Mouse (Mus musculus): ENCODE results near the gene Ankrd52. TPM values are rescaled to one million over a fixed set of nuclear protein-coding genes. Genes with fewer than 3 reads are reported as not detected.
"Not testable (repeated sequence)": the region's sequence is repeated elsewhere in the genome, so short reads cannot be mapped to it uniquely, and the experiment has no call there.

Ankrd52 gene
- 66.7 and 66.9 TPM in 2 replicates for total RNA-seq (2021)
- long read RNA-seq, experiment 1, partial matches to known transcripts = 0 of 7 reads
- long read RNA-seq, experiment 1, other reads (novel, unspliced or antisense) = 7 of 7 reads
- long read RNA-seq, experiment 2, partial matches to known transcripts = 0 of 5 reads
- long read RNA-seq, experiment 2, other reads (novel, unspliced or antisense) = 4 of 5 reads

GRCm38 (mm10) chr10:128376455-128377211, at the start of gene Ankrd52:
Gene Ankrd52, plus strand, starts transcription at chr10:128377115.
- DNase-seq = peak; percentile 94

GRCm38 (mm10) chr10:128327610-128328009, 49.3 kb upstream of the Ankrd52 start:
- DNase-seq = no peak

- not testable (repeated sequence) for DNase-seq
These were observed 44.3 kb upstream of the Ankrd52 start for GRCm38 (mm10) chr10:128332358-128333249.

GRCm38 (mm10) chr10:128335582-128335981, 41.3 kb upstream of the Ankrd52 start:
- peak; percentile 87 for DNase-seq

- DNase-seq = no peak
These were observed 40.7 kb upstream of the Ankrd52 start for GRCm38 (mm10) chr10:128336195-128336594.

DNA sequence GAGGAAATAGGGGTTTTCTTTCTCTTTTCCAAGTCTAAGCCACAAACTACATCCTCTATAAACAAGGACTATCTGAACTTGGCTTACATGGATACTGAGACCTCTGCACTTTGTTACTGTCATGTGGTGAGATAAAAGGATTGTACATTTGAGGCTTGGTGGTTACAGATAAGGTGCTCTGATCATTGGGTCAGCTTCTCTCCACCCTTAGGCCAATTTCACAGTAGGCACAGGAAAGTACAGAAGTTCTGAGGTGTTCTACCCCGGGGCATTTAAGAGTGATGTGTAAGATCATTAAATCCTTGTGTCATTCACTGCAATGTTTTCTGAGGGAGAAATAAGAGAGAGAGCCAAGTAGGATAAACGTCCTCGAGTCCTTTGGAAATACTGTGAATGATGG, 40.3 kb upstream of the Ankrd52 start:
- DNase-seq = no peak

- peak; percentile 99 for DNase-seq
These were observed 39.4 kb upstream of the Ankrd52 start, which contains the start of gene Cs for GRCm38 (mm10) chr10:128337306-128338181. Gene Cs, plus strand, starts transcription at chr10:128337734.

DNA sequence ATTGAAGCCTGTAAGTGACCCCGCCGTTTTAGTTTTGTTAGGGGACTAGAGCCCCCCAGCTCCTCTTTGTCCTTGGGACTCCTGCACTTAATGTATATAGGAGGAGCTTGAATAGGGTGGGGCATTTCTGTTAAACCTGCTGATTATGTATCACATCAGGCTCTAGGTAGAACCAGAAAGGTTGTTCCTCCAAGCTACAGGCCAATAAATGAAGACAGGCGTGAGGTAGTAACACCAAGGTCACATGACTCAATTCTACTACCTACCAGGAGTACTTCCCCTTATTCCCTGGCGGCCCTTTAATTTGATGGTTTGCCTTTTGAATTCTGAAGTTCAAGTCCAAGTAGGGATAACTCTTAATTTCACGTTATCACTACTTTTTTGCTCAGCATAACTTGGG, 38.5 kb upstream of the Ankrd52 start:
- DNase-seq = no peak

DNA sequence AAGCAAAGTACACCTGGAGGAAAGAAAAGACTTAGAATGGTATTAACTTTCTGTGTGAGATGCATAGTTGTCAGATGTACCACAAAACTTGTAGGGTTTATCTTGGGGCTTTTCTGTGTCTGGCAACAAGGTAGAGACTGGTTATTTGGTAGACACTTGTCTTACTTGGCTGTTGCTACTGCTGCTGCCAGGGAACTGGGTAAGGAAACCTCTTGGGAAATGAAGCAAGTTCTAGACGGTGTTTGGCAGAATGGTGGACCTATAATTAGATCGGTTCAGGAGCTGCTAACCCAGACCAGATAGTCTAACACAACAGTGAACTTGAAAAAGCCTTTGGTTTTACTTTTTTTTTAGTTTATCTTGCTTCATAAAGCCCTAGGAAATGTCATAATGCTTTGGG, 38.0 kb upstream of the Ankrd52 start:
- no peak for DNase-seq

- no peak for DNase-seq
These were observed 36.7 kb upstream of the Ankrd52 start for GRCm38 (mm10) chr10:128340257-128340656.

GRCm38 (mm10) chr10:128343436-128343835, 33.5 kb upstream of the Ankrd52 start:
- no peak for DNase-seq

GRCm38 (mm10) chr10:128344568-128345275, 32.2 kb upstream of the Ankrd52 start:
- DNase-seq = peak; percentile 89

GRCm38 (mm10) chr10:128347541-128347940, 29.4 kb upstream of the Ankrd52 start:
- no peak for DNase-seq

- peak; percentile 79 for DNase-seq
These were observed 18.1 kb upstream of the Ankrd52 start for GRCm38 (mm10) chr10:128358796-128359195.

DNA sequence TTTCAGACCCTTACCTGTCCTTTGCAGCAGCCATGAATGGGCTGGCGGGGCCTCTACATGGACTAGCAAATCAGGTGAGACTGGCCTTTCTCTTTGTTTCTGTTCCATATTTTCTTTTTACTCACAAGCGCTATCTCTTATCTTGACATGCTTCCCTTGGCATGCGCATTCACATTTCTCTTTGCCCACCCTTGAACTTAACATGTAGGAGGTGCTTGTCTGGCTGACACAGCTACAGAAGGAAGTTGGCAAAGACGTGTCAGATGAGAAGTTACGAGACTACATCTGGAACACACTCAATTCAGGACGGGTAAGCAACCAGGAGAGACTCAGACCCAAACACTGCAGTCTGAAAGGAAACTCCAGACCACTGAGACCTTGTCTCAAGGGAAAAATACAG, 17.7 kb upstream of the Ankrd52 start:
- DNase-seq = peak; percentile 66

- DNase-seq = peak; percentile 50
These were observed 15.1 kb upstream of the Ankrd52 start for GRCm38 (mm10) chr10:128361836-128362235.

DNA sequence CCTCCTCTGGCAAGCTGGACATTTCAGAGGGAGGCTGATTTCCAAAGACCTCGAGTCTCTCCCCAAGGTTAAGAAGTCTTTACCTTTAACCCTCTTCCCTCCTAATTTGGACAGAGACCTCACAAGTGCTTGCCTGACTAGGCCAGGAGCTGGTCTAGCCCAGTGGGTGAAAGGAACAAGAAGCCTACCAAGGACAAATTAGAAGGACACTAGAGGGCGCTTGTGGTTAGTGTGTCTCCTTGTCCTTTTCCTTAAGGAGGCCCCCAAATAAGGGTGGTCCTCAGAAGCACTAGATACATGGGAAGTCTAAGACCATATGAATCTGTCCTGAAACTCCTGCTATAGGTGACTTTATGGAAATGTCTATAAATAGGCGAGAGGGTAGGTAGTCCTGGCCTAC, 14.3 kb upstream of the Ankrd52 start:
- peak; percentile 58 for DNase-seq

DNA sequence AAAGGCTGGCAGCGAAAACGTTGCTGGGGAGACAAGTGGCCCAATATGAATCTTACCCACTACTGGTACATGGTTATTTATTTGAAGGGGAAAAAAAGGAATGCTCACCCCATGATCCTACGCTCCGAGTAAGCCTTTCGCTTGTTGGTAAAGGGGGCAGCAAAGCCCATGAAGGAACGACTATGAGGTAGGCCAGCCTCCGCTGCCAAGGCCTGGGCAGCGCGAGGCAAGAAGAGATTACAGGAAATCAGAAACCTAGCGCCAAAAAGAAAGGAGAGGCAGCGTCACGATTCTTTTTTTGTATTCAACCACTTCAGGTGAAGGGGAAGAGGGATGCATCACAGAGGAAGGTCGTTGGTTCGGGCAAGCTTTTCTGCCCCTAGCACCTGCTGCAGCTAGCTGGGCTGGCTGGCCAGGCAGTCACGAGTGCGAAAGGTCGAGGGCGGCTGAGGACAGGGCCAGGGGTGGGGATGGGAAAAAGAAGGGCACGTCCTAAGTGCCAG, 9.0 kb upstream of the Ankrd52 start:
- DNase-seq = no peak

DNA sequence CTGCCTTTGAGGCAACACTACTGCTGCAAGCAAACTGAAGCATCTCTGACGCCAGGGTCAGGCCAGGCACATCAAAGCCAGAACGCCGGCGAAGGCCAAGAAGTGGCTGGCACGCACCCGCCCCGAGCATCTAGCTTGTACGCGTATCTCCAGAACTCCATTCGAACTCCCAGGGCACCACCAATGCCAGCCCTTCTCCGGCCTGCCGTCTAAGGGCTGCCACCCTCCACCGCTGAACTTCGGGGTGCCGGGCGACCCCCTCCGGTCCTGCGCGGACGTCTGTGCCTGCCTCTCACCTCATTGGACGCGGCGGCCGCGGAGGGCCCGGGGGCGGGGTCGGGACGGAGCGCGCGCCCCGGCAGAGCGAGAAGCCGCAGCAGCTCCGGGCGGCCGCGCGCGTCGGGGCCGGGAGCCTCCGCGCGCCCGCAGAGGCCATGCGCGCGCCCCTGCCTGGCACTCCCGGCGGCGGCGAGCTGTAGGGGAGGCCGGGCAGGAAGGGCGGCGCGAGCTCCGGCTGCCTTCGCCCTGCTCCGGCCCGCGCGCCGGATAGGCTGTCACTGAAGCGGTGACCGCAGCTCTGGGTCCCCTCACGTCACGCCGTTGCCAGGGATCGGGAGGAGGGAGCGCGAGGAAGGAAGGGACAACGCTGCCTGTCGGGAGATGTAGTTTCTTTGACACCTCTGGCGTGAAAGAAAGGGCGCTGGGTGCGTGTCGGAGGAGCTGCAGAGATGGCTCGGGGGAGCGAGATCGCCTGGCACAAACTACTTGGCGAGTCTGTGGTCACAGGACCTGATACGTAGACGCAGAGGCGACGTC, 8.3 kb upstream of the Ankrd52 start, which contains the start of gene Coq10a:
Coq10a (minus strand) TSS at position 596 of the 816 bp plus-strand sequence.
- DNase-seq = peak; percentile 95

DNA sequence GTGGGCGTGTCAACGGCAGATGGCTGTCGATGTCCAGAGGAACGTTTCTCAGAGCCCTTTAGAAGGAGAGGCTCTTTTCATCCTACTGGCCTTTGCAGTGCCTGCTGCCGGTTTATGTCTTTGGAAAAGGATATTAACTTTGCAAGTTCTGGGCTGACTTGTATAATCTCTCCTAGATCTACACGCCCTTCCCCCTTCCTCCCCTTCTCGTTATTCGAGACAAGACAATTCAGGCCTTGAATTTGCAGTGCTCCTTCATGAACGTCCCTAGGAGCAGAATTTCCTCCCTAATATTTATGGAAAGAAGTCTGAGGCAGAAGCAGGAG, 7.7 kb upstream of the Ankrd52 start:
- DNase-seq = no peak
